Mouse (Mus musculus) gastrocnemius, postnatal 4 days (tissue): ENCODE measurements at regions not wholly inside any gene's neighbourhood (a gene's known extent, or its start where the extent isn't known, plus 50 kb on each side); places are given as distances from the start of the nearest gene placed in this dataset.

Experiments
- DNase-seq, 2 experiments: peaks; one replicate each; pipeline ENCODE4 v3.0.0; 2021 to 2022; ENCODE audit warnings: low spot score in 2 of 2, mixed read lengths in 2 of 2

GRCm38 (mm10) chr19:28732998-28733397 is 53.1 kb upstream of the Glis3 start:
- DNase-seq, result no peak

- DNase-seq, result no peak
Observed at GRCm38 (mm10) chr19:28733781-28734180, 53.9 kb upstream of the Glis3 start.

GRCm38 (mm10) chr19:28743176-28743793 is 63.4 kb upstream of the Glis3 start:
- DNase-seq, result peak in 1 of 2 experiments; percentile 44

- DNase-seq, result no peak
Observed at GRCm38 (mm10) chr19:28745105-28745504, 65.2 kb upstream of the Glis3 start.

- no peak for DNase-seq
Observed at GRCm38 (mm10) chr19:28745534-28745933, 65.7 kb upstream of the Glis3 start.

GRCm38 (mm10) chr19:28751091-28751490 is 71.2 kb upstream of the Glis3 start:
- no peak for DNase-seq

GRCm38 (mm10) chr19:28758854-28759253 is 76.0 kb upstream of the Slc1a1 start:
- peak; percentile 23 to 39 for DNase-seq

GRCm38 (mm10) chr19:28764795-28765360 is 70.0 kb upstream of the Slc1a1 start:
- DNase-seq, result no peak

GRCm38 (mm10) chr19:28768218-28768617 is 66.6 kb upstream of the Slc1a1 start:
- no peak for DNase-seq

- no peak for DNase-seq
Observed at GRCm38 (mm10) chr19:28770419-28770818, 64.4 kb upstream of the Slc1a1 start.

- no peak for DNase-seq
Observed at GRCm38 (mm10) chr19:28771836-28772235, 63.0 kb upstream of the Slc1a1 start.

GRCm38 (mm10) chr19:28772840-28773570 is 61.8 kb upstream of the Slc1a1 start:
- DNase-seq, result no peak

- no peak for DNase-seq
Observed at GRCm38 (mm10) chr19:28776868-28777267, 58.0 kb upstream of the Slc1a1 start.

- DNase-seq, result no peak
Observed at GRCm38 (mm10) chr19:28777674-28778073, 57.2 kb upstream of the Slc1a1 start.

GRCm38 (mm10) chr19:28778386-28778785 is 56.5 kb upstream of the Slc1a1 start:
- no peak for DNase-seq

GRCm38 (mm10) chr19:28781971-28782370 is 52.9 kb upstream of the Slc1a1 start:
- no peak for DNase-seq
